Mouse (Mus musculus): ENCODE measurements around the gene Ppm1f.
"Not testable (repeated sequence)": the region's sequence is repeated elsewhere in the genome, so short reads cannot be mapped to it uniquely, and the experiment has no call there.

Ppm1f gene

GRCm38 (mm10) chr16:16911641-16912597 is 15.7 kb downstream of the Ppm1f start:
- DNase-seq (ENCODE audit: low read depth, low spot score) = peak; percentile 58

- DNase-seq (ENCODE audit: low read depth, low spot score) = no peak
Measured at GRCm38 (mm10) chr16:16913440-16913839, 17.2 kb downstream of the Ppm1f start.

- DNase-seq (ENCODE audit: low read depth, low spot score) = no peak
Measured at GRCm38 (mm10) chr16:16918441-16919117, 22.3 kb downstream of the Ppm1f start.

DNA sequence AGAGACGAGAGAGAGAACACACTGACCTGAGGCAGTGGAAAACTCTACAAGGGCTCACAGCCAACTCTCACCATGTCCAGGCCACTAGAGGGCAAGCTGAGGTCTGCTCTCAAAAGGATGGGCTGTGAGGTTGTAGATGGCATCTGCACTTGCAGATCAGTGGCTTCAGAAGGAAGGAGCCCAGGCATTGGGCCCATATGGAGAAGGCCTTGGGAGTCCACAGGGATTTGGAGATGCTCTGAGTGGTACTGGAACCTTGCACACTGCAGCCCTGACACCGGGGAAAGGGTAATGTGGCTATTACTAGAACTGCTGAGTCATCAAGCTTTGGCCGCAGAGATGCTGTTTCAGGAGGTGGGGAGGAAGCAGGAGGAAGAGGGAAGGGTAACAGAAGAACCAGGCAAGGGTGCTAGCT is 24.8 kb downstream of the Ppm1f start:
- DNase-seq (ENCODE audit: low read depth, low spot score) = no peak

DNA sequence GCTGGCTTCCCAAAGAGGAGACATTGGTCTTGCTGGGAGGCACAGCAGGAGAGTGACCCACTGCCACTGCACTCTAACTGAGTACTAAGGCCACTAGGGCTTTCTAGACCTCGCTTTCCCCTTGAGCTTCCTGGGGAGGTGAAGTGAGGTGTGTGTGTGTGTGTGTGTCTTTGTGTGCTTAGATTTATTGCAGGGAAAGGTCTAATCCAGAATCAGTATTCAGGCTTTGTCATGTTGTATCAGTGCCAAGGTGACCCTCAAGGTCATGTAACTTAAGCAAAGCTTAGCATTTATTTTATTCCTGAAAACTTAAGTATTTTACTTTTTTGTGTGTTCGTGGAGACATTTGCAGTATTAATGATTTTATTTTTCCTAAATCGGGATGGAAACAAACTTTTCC is 28.2 kb downstream of the Ppm1f start:
- DNase-seq (ENCODE audit: low read depth, low spot score) = no peak

GRCm38 (mm10) chr16:16926536-16926935 is 30.3 kb downstream of the Ppm1f start:
- no peak for DNase-seq (ENCODE audit: low read depth, low spot score)

GRCm38 (mm10) chr16:16928908-16929307 is 32.6 kb downstream of the Ppm1f start:
- DNase-seq (ENCODE audit: low read depth, low spot score) = not testable (repeated sequence)

DNA sequence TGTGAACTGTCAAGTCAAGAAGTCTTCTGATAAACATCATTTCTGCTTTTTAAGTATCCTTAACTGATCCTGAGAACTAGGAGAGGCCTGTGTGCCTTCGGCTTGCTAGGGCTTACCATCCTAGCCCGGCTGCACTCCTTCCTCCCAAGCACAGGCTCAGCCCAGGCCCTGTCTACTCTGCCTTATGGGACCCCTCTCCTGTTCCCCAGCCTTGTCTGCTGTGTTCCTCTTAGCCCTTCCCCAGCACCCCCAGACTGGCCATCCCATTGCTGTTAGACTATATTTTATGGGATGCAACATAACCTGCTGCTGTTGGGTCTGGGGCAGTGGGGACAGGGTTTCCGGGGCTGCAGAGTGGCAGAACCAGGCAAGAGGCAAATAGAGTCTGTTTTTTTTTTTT is 34.1 kb downstream of the Ppm1f start:
- no peak for DNase-seq (ENCODE audit: low read depth, low spot score)

GRCm38 (mm10) chr16:16930810-16931296 is 34.6 kb downstream of the Ppm1f start:
- DNase-seq (ENCODE audit: low read depth, low spot score) = no peak

DNA sequence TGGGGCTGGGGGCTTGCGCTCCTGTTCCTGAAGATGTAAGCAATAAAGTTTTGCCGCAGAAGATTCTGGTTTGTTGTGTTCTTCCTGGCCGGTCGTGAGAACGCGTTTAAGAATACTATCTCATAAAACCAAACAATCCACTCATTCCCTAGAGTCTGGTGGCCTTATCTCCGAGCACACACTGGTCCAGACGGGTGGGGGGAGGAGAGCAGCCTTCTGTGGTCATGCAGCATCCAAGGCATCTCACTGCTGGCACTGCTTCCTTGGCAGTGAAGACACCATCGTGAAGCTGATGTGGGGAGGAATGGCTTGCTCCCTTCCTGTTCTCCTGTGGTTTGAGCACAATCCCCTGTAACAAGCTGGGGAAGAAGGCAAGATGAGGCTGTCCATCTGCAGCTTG is 43.3 kb downstream of the Ppm1f start:
- no peak for DNase-seq (ENCODE audit: low read depth, low spot score)

DNA sequence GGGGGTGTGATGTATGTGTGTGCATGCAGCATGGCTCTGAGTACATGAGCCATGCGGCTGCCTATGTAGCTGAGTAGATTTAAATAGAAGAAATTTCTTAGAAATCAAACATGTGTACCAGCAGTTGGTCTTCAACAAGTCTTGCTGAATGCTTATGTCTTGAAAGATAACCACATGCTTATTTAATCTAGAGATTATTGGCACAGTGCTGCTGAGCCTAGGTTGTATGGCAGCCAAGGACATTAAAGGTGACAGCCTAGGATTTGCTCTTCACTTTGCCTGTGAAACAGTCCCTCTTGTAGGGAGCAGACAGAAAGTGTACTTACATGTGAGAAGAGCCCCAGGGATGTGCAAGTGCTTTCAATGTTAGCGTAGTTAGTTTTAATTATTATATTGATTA is 44.8 kb downstream of the Ppm1f start:
- DNase-seq (ENCODE audit: low read depth, low spot score) = no peak

DNA sequence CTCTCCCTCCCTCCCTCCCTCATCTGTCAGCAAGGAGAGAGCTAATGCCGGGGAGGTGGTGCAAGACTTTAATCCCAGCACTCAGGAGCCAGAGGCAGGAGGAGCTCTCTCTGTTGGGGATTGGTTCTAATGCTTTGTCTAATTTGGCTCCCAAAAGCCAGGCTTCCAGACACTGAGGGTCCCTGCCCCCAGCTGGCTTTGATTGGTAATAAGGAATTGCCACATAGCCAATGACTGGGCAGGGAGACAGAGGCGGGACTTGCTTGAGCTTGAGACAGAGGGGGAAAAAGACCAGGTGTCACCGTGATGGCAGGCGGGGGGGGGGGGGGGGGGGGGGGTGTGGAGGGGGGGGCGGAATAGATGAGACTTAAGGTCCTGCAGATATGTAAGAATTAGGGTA is 62.3 kb downstream of the Ppm1f start:
- DNase-seq (ENCODE audit: low read depth, low spot score) = no peak

DNA sequence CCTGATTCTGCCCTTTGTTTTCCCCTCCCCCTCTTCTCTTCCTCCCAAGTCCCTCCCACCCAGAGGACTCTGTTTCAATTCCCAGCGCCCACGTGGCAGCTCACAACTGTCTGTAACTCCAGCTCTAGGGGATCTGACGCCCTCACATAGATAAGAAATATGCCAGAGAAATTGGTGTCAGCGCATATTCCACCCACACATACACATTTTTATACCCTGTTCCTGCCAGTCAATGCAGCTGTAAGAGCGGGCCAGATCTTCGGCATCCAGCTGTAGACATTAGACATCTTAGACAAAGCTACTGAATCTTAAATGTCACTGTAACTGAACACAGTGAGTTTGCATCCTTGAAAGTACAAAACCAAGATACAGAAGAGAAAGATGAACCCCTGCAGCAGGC is 63.6 kb downstream of the Ppm1f start:
- no peak for DNase-seq (ENCODE audit: low read depth, low spot score)

GRCm38 (mm10) chr16:16965149-16965548 is 68.9 kb downstream of the Ppm1f start:
- DNase-seq (ENCODE audit: low read depth, low spot score) = no peak

GRCm38 (mm10) chr16:16966290-16966689 is 70.0 kb downstream of the Ppm1f start:
- DNase-seq (ENCODE audit: low read depth, low spot score) = no peak

Data from retina, postnatal 7 days (tissue).